Mouse (Mus musculus): ENCODE results near the gene Shank1.

GRCm38 (mm10) chr7:44374756-44375155 is 64.7 kb downstream of the Shank1 start:
- TF ChIP-seq GATA1 (IDR thresholded peaks at IDR 0.05; ENCODE audit: borderline replicate concordance, low read length) (no peak), FLI1 (IDR thresholded peaks at IDR 0.05; ENCODE audit: low read length) (no peak)
